Mouse (Mus musculus) CH12.LX (cell line): Measurements from ENCODE around the gene Zfhx3. TPM values are rescaled to one million over a fixed set of nuclear protein-coding genes. Genes with fewer than 3 reads are reported as not detected.

ENCODE experiments used
- DNase-seq: peaks from one replicate; pipeline ENCODE4 v3.0.0-alpha.2; 2013; ENCODE audit errors: extremely low read depth
- H3K27ac ChIP-seq: 2 replicates; pipeline ENCODE4 v1.5.1; 2012; ENCODE audit warnings: low read depth, mild to moderate bottlenecking, control low read depth, moderate library complexity; ENCODE audit not compliant: insufficient read depth
- H3K27me3 ChIP-seq: replicated peaks from 2 replicates; pipeline ENCODE3; 2012; ENCODE audit warnings: inconsistent platforms
- H3K36me3 ChIP-seq, 2 experiments: replicated peaks in 1 of 2; 2 replicates each; pipeline versions ENCODE3 to v1.6.1; 2012; ENCODE audit warnings: inconsistent platforms in 1 of 2, low read length in 1 of 2, mild to moderate bottlenecking in 1 of 2, mixed read lengths in 1 of 2, moderate library complexity in 1 of 2; ENCODE audit not compliant: control insufficient read depth in 1 of 2, insufficient read depth in 1 of 2
- H3K4me1 ChIP-seq, 2 experiments: 2 replicates each; pipeline ENCODE4 v1.6.1; 2012; ENCODE audit warnings: inconsistent platforms in 1 of 2, moderate library complexity in 1 of 2; ENCODE audit not compliant: insufficient read depth in 2 of 2, control insufficient read depth in 1 of 2
- H3K4me2 ChIP-seq: 2 replicates; pipeline ENCODE4 v1.6.1; 2012; ENCODE audit warnings: low read depth, mild to moderate bottlenecking, control low read depth; ENCODE audit not compliant: poor library complexity, insufficient read depth, severe bottlenecking
- H3K4me3 ChIP-seq, 3 experiments: fragments of 150-350 bp in 1 of 3; sonication (generic) in 1 of 3; replicated peaks in 1 of 3; 2 replicates each; pipeline versions ENCODE3 to v1.5.1; 2011 to 2012; ENCODE audit warnings: low read depth in 2 of 3, low read length in 2 of 3, mild to moderate bottlenecking in 2 of 3, moderate library complexity in 2 of 3, control low read depth in 1 of 3, improper control_type of control experiment in 1 of 3, inconsistent platforms in 1 of 3, mixed read lengths in 1 of 3; ENCODE audit not compliant: poor library complexity in 1 of 3
- H3K79me2 ChIP-seq: replicated peaks from 2 replicates; pipeline ENCODE4 v1.6.1; 2012; ENCODE audit warnings: mild to moderate bottlenecking, moderate library complexity; ENCODE audit not compliant: control insufficient read depth, poor library complexity, insufficient read depth, severe bottlenecking; ENCODE audit errors: extremely low read depth
- H3K9ac ChIP-seq: 2 replicates; pipeline ENCODE4 v1.6.1; 2012; ENCODE audit warnings: low read depth, mild to moderate bottlenecking, control low read depth, moderate library complexity; ENCODE audit not compliant: insufficient read depth
- H3K9me3 ChIP-seq: replicated peaks from 2 replicates; pipeline ENCODE3; 2012; ENCODE audit warnings: low read length, inconsistent platforms, mixed read lengths
- BHLHE40 ChIP-seq: IDR thresholded peaks from 2 replicates; pipeline ENCODE4 v1.6.1; 2011; ENCODE audit warnings: mild to moderate bottlenecking, low read depth, low read length, improper control_type of control experiment
- CHD2 ChIP-seq: IDR thresholded peaks from 2 replicates; pipeline ENCODE4 v1.6.1; 2011; ENCODE audit warnings: low read length, improper control_type of control experiment
- EP300 ChIP-seq: IDR thresholded peaks from 2 replicates; pipeline ENCODE4 v1.6.1; 2011; ENCODE audit warnings: low read length, improper control_type of control experiment
- HCFC1 ChIP-seq: IDR thresholded peaks from 2 replicates; pipeline ENCODE4 v1.6.1; 2012; ENCODE audit warnings: low read depth, mild to moderate bottlenecking, inconsistent platforms, low read length, improper control_type of control experiment
- JUND ChIP-seq: conservative IDR thresholded peaks from 2 replicates; pipeline ENCODE4 v1.6.1; 2011; ENCODE audit warnings: low read depth, low read length, improper control_type of control experiment
- MAFK ChIP-seq: IDR thresholded peaks from 2 replicates; pipeline ENCODE4 v1.6.1; 2011; ENCODE audit warnings: low read length, improper control_type of control experiment; ENCODE audit not compliant: insufficient replicate concordance
- MAX ChIP-seq: IDR thresholded peaks from 2 replicates; pipeline ENCODE4 v1.6.1; 2011; ENCODE audit warnings: low read length, improper control_type of control experiment
- MAZ ChIP-seq: IDR thresholded peaks from 2 replicates; pipeline ENCODE4 v1.6.1; 2012; ENCODE audit warnings: low read depth, mild to moderate bottlenecking, inconsistent platforms, low read length, improper control_type of control experiment, moderate library complexity
- MEF2A ChIP-seq: IDR thresholded peaks from 2 replicates; pipeline ENCODE4 v1.6.1; 2014; ENCODE audit warnings: low read depth, mild to moderate bottlenecking, inconsistent platforms, low read length, improper control_type of control experiment, borderline replicate concordance
- MXI1 ChIP-seq: IDR thresholded peaks from 2 replicates; pipeline ENCODE4 v1.6.1; 2011; ENCODE audit warnings: mild to moderate bottlenecking, low read depth, low read length, improper control_type of control experiment
- NRF1 ChIP-seq: IDR thresholded peaks from 2 replicates; pipeline ENCODE4 v1.6.1; 2014; ENCODE audit warnings: low read depth, mild to moderate bottlenecking, inconsistent platforms, low read length, improper control_type of control experiment, moderate library complexity
- POLR2AphosphoS2 ChIP-seq: IDR thresholded peaks from 2 replicates; pipeline ENCODE4 v1.6.1; 2011; ENCODE audit warnings: low read depth, low read length, improper control_type of control experiment
- RAD21 ChIP-seq: IDR thresholded peaks from 2 replicates; pipeline ENCODE4 v1.6.1; 2011; ENCODE audit warnings: low read depth, mild to moderate bottlenecking, low read length, improper control_type of control experiment, moderate library complexity
- TBP ChIP-seq: conservative IDR thresholded peaks from 2 replicates; pipeline ENCODE4 v1.6.1; 2011; ENCODE audit warnings: low read depth, low read length, improper control_type of control experiment
- TCF12 ChIP-seq: IDR thresholded peaks from 2 replicates; pipeline ENCODE4 v1.6.1; 2014; ENCODE audit warnings: low read depth, mild to moderate bottlenecking, inconsistent platforms, low read length, improper control_type of control experiment
- USF2 ChIP-seq: conservative IDR thresholded peaks from 2 replicates; pipeline ENCODE4 v1.6.1; 2011; ENCODE audit warnings: low read depth, low read length, improper control_type of control experiment
- ZC3H11A ChIP-seq: IDR thresholded peaks from 2 replicates; pipeline ENCODE4 v1.6.1; 2012; ENCODE audit warnings: low read depth, mild to moderate bottlenecking, inconsistent platforms, low read length, improper control_type of control experiment
- ZMIZ1 ChIP-seq: IDR thresholded peaks from 2 replicates; pipeline ENCODE4 v1.6.1; 2012; ENCODE audit warnings: low read depth, mild to moderate bottlenecking, inconsistent platforms, low read length, improper control_type of control experiment
- dilution Hi-C: fragments of 300-500 bp; cut with MboI; formaldehyde crosslinking; loops from 2 replicates; pipeline ENCODE4 v1.14.3; 2020; ENCODE audit warnings: low sequenced_read_pairs; ENCODE audit not compliant: extremely low pct_unique_long_range_greater_than_20kb, extremely low pct_ligation_motif_present
- in situ Hi-C: fragments of 300-500 bp; cut with MboI; formaldehyde crosslinking; loops from 3 replicates; pipeline ENCODE4 v1.14.3; 2019; ENCODE audit warnings: low sequenced_read_pairs, low pct_ligation_motif_present, low pct_unique_long_range_greater_than_20kb, mixed read lengths
- polyA plus RNA-seq: library from polyadenylated mRNA; unstranded; fragments of >175 nt; gene quantifications from 2 replicates; pipeline ENCODE4 v1.2.1, GENCODE M21; 2012; ENCODE audit warnings: low read depth; ENCODE audit not compliant: insufficient read length
- total RNA-seq, 2 experiments: library from RNA; depleted of rRNA; stranded (reverse); fragments of 300-350 nt in 1 of 2; fragments of >200 nt in 1 of 2; gene quantifications; 2 replicates each; pipeline ENCODE4 v1.2.3; 2012 to 2014

Gene Zfhx3
- total and polyA plus RNA-seq, 3 experiments: 0.05 to 0.76 (median 0.68) TPM

GRCm38 (mm10) chr8:108236715-108237114 lies 294.3 kb downstream of the Zfhx3 start:
- in situ Hi-C loops (no loop called here), dilution Hi-C loops (no loop called here)
- Histone ChIP-seq H3K4me3 (no peak overlapping the region), H3K27me3 (no peaks in the 10 kb centered on the region), H3K4me2 (no peak overlapping the region), H3K9me3 (no peaks in the 10 kb centered on the region), H3K36me3 (no peaks in the 10 kb centered on the region), H3K79me2 (no peaks in the 10 kb centered on the region), H3K4me1 (no peaks in the 10 kb centered on the region; a peak in 1 of 4 replicates), H3K9ac (no peak overlapping the region), H3K27ac (no peak overlapping the region)
- no peak for DNase-seq
- TF ChIP-seq HCFC1 (no peak), RAD21 (no peak), MAX (no peak), MAFK (no peak), ZC3H11A (no peak)

- Histone ChIP-seq H3K9me3 (no peaks in the 10 kb centered on the region), H3K4me1 (no peaks in the 10 kb centered on the region; a peak in 1 of 4 replicates), H3K27me3 (no peaks in the 10 kb centered on the region), H3K36me3 (no peaks in the 10 kb centered on the region), H3K4me2 (no peak overlapping the region), H3K4me3 (no peak overlapping the region), H3K79me2 (no peaks in the 10 kb centered on the region), H3K27ac (no peak overlapping the region), H3K9ac (no peak overlapping the region)
- DNase-seq: no peak
- in situ Hi-C loops: no loop called here
- no peak for TF ChIP-seq MXI1
- dilution Hi-C loops: no loop called here
Observed at GRCm38 (mm10) chr8:108239531-108239930, 297.1 kb downstream of the Zfhx3 start.

GRCm38 (mm10) chr8:108241041-108241690 lies 298.7 kb downstream of the Zfhx3 start:
- no peak overlapping the region for H3K9ac ChIP-seq
- TF ChIP-seq TBP (no peak), MAX (no peak), POLR2AphosphoS2 (no peak), NRF1 (no peak), BHLHE40 (no peak), HCFC1 (no peak), EP300 (no peak), USF2 (no peak), CHD2 (no peak), MEF2A (no peak), MAZ (no peak), JUND (no peak), TCF12 (no peak), ZMIZ1 (no peak)
- H3K9me3 ChIP-seq: no peaks in the 10 kb centered on the region
- no peaks in the 10 kb centered on the region for H3K79me2 ChIP-seq
- H3K36me3 ChIP-seq: no peaks in the 10 kb centered on the region
- in situ Hi-C loops: no loop called here
- dilution Hi-C loops: no loop called here
- no peaks in the 10 kb centered on the region; a peak in 1 of 4 replicates for H3K4me1 ChIP-seq
- no peaks in the 10 kb centered on the region for H3K27me3 ChIP-seq
- H3K4me2 ChIP-seq: no peak overlapping the region
- peak; percentile 7 for DNase-seq
- no peak overlapping the region for H3K27ac ChIP-seq
- no peak overlapping the region for H3K4me3 ChIP-seq
